Mouse (Mus musculus): ENCODE measurements at regions not wholly inside any gene's neighbourhood (a gene's known extent, or its start where the extent isn't known, plus 50 kb on each side); places are given as distances from the start of the nearest gene placed in this dataset.

- DNase-seq (ENCODE audit: low read depth, low spot score): no peak
These were observed 54.0 kb upstream of the Satb2 start for GRCm38 (mm10) chr1:57032407-57032806.

GRCm38 (mm10) chr1:57033244-57033643 lies 54.8 kb upstream of the Satb2 start:
- DNase-seq (ENCODE audit: low read depth, low spot score): peak; percentile 11

GRCm38 (mm10) chr1:57034411-57034810 lies 56.0 kb upstream of the Satb2 start:
- DNase-seq (ENCODE audit: low read depth, low spot score): no peak

GRCm38 (mm10) chr1:57036382-57036781 lies 57.9 kb upstream of the Satb2 start:
- no peak for DNase-seq (ENCODE audit: low read depth, low spot score)

- peak; percentile 9 for DNase-seq (ENCODE audit: low read depth, low spot score)
These were observed 61.8 kb upstream of the Satb2 start for GRCm38 (mm10) chr1:57040201-57040600.

- no peak for DNase-seq (ENCODE audit: low read depth, low spot score)
These were observed 63.1 kb upstream of the Satb2 start for GRCm38 (mm10) chr1:57041578-57041977.

GRCm38 (mm10) chr1:57053836-57054235 lies 75.4 kb upstream of the Satb2 start:
- no peak for DNase-seq (ENCODE audit: low read depth, low spot score)

- no peak for DNase-seq (ENCODE audit: low read depth, low spot score)
These were observed 77.5 kb upstream of the Satb2 start for GRCm38 (mm10) chr1:57055976-57056375.

GRCm38 (mm10) chr1:57059216-57059615 lies 80.8 kb upstream of the Satb2 start:
- no peak for DNase-seq (ENCODE audit: low read depth, low spot score)

- no peak for DNase-seq (ENCODE audit: low read depth, low spot score)
These were observed 96.8 kb upstream of the Satb2 start for GRCm38 (mm10) chr1:57075221-57075620.

- DNase-seq (ENCODE audit: low read depth, low spot score): no peak
These were observed 98.2 kb upstream of the Satb2 start for GRCm38 (mm10) chr1:57076696-57077095.

GRCm38 (mm10) chr1:57080306-57080705 lies 101.9 kb upstream of the Satb2 start:
- no peak for DNase-seq (ENCODE audit: low read depth, low spot score)

GRCm38 (mm10) chr1:57083134-57083533 lies 104.7 kb upstream of the Satb2 start:
- DNase-seq (ENCODE audit: low read depth, low spot score): peak; percentile 4

GRCm38 (mm10) chr1:57083540-57084083 lies 105.2 kb upstream of the Satb2 start:
- DNase-seq (ENCODE audit: low read depth, low spot score): no peak

- DNase-seq (ENCODE audit: low read depth, low spot score): no peak
These were observed 117.2 kb upstream of the Satb2 start for GRCm38 (mm10) chr1:57095361-57096247.

GRCm38 (mm10) chr1:57096248-57096600 lies 117.8 kb upstream of the Satb2 start:
- DNase-seq (ENCODE audit: low read depth, low spot score): no peak

GRCm38 (mm10) chr1:57096740-57097139 lies 118.3 kb upstream of the Satb2 start:
- DNase-seq (ENCODE audit: low read depth, low spot score): no peak

GRCm38 (mm10) chr1:57100614-57101013 lies 122.2 kb upstream of the Satb2 start:
- DNase-seq (ENCODE audit: low read depth, low spot score): no peak

- no peak for DNase-seq (ENCODE audit: low read depth, low spot score)
These were observed 128.9 kb upstream of the Satb2 start for GRCm38 (mm10) chr1:57107308-57107707.

GRCm38 (mm10) chr1:57120678-57121077 lies 142.2 kb upstream of the Satb2 start:
- no peak for DNase-seq (ENCODE audit: low read depth, low spot score)

GRCm38 (mm10) chr1:57144181-57144580 lies 165.7 kb upstream of the Satb2 start:
- DNase-seq (ENCODE audit: low read depth, low spot score): no peak

- DNase-seq (ENCODE audit: low read depth, low spot score): no peak
These were observed 177.4 kb upstream of the Satb2 start for GRCm38 (mm10) chr1:57155869-57156268.

- no peak for DNase-seq (ENCODE audit: low read depth, low spot score)
These were observed 186.0 kb upstream of the Satb2 start for GRCm38 (mm10) chr1:57164443-57164842.

Measured in telencephalon, adult 2 months (tissue).